Mouse (Mus musculus): ENCODE data around the gene Bdh2. TPM values are rescaled to one million over a fixed set of nuclear protein-coding genes. Genes with fewer than 3 reads are reported as not detected.

The Bdh2 gene
- polyA plus RNA-seq, 1 experiment from 2014 or later, result 4.7 TPM

GRCm38 (mm10) chr3:135327601-135328000 is 46.6 kb downstream of the Bdh2 start:
- DNase-seq (no peak), ATAC-seq (ENCODE audit: low FRiP score, low TSS enrichment) (no peak)
- no peak overlapping the region for H3K27ac ChIP-seq (replicated peaks; ENCODE audit: low read depth, low read length)
- H3K27me3 ChIP-seq (ENCODE audit: control insufficient read depth, insufficient read depth, low read length), result no peaks in the 10 kb centered on the region
- H3K9me3 ChIP-seq (ENCODE audit: control insufficient read depth, low read length), result no peaks in the 10 kb centered on the region
- no peak overlapping the region for H3K9ac ChIP-seq (replicated peaks; ENCODE audit: low read length)
- H3K4me3 ChIP-seq (replicated peaks; ENCODE audit: low read depth, low read length), result no peak overlapping the region
- 60% methylated on average over 2 of the region's 2 CpGs for WGBS
- no peak overlapping the region for H3K4me2 ChIP-seq (ENCODE audit: low read length)
- no peaks in the 10 kb centered on the region for H3K36me3 ChIP-seq (ENCODE audit: control insufficient read depth, insufficient read depth, low read length)
- 0 out of 2 replicates have a peak, but pooled peaks cover 4% of the 10 kb centered on the region for H3K4me1 ChIP-seq (ENCODE audit: control insufficient read depth, insufficient read depth, low read length)

DNA sequence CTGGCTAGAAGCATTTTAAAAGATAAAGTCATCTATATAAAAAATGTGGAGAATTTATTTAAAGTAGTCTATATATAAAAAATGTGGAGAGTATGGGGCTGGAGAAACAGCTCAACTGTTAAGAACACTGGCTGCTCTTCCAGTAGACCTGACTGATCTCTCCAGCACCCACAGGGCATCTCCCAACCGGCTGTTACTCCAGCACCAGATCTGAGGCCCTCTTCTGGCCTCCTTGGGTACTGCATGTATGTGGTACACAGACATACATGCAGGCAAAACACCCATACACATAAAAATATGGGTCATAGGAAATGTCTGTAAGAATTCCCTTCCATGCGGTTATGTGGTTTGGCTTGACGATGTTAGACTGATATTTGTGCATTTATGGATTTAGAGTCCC is 47.5 kb downstream of the Bdh2 start:
- DNase-seq, result peak; percentile 40
- no peak overlapping the region for H3K9ac ChIP-seq (replicated peaks; ENCODE audit: low read length)
- 0 out of 2 replicates have a peak, but pooled peaks cover 4% of the 10 kb centered on the region for H3K4me1 ChIP-seq (ENCODE audit: control insufficient read depth, insufficient read depth, low read length)
- H3K27ac ChIP-seq (replicated peaks; ENCODE audit: low read depth, low read length), result no peak overlapping the region
- no peaks in the 10 kb centered on the region for H3K9me3 ChIP-seq (ENCODE audit: control insufficient read depth, low read length)
- no peaks in the 10 kb centered on the region for H3K36me3 ChIP-seq (ENCODE audit: control insufficient read depth, insufficient read depth, low read length)
- no peaks in the 10 kb centered on the region for H3K27me3 ChIP-seq (ENCODE audit: control insufficient read depth, insufficient read depth, low read length)
- H3K4me2 ChIP-seq (ENCODE audit: low read length), result no peak overlapping the region
- WGBS, result 49% methylated on average over 3 of the region's 3 CpGs
- no peak overlapping the region for H3K4me3 ChIP-seq (replicated peaks; ENCODE audit: low read depth, low read length)
- ATAC-seq (ENCODE audit: low FRiP score, low TSS enrichment), result no peak

GRCm38 (mm10) chr3:135332691-135333090 is 51.7 kb downstream of the Bdh2 start:
- Histone ChIP-seq H3K4me1 (ENCODE audit: control insufficient read depth, insufficient read depth, low read length) (no peaks in the 10 kb centered on the region), H3K36me3 (ENCODE audit: control insufficient read depth, insufficient read depth, low read length) (no peaks in the 10 kb centered on the region), H3K4me2 (ENCODE audit: low read length) (no peak overlapping the region), H3K9me3 (ENCODE audit: control insufficient read depth, low read length) (no peaks in the 10 kb centered on the region), H3K4me3 (replicated peaks; ENCODE audit: low read depth, low read length) (no peak overlapping the region), H3K9ac (replicated peaks; ENCODE audit: low read length) (no peak overlapping the region), H3K27ac (replicated peaks; ENCODE audit: low read depth, low read length) (no peak overlapping the region), H3K27me3 (ENCODE audit: control insufficient read depth, insufficient read depth, low read length) (no peaks in the 10 kb centered on the region)
- DNase-seq, result no peak
- ATAC-seq (ENCODE audit: low FRiP score, low TSS enrichment), result no peak

GRCm38 (mm10) chr3:135333763-135334162 is 52.7 kb downstream of the Bdh2 start:
- Histone ChIP-seq H3K4me1 (ENCODE audit: control insufficient read depth, insufficient read depth, low read length) (no peaks in the 10 kb centered on the region), H3K36me3 (ENCODE audit: control insufficient read depth, insufficient read depth, low read length) (no peaks in the 10 kb centered on the region), H3K27ac (replicated peaks; ENCODE audit: low read depth, low read length) (no peak overlapping the region), H3K4me2 (ENCODE audit: low read length) (no peak overlapping the region), H3K4me3 (replicated peaks; ENCODE audit: low read depth, low read length) (no peak overlapping the region), H3K9me3 (ENCODE audit: control insufficient read depth, low read length) (no peaks in the 10 kb centered on the region), H3K9ac (replicated peaks; ENCODE audit: low read length) (no peak overlapping the region), H3K27me3 (ENCODE audit: control insufficient read depth, insufficient read depth, low read length) (no peaks in the 10 kb centered on the region)
- DNase-seq, result no peak
- 32% methylated on average over 4 of the region's 4 CpGs for WGBS
- no peak for ATAC-seq (ENCODE audit: low FRiP score, low TSS enrichment)

- 82% methylated on average over 14 of the region's 14 CpGs for WGBS
- H3K27ac ChIP-seq (replicated peaks; ENCODE audit: low read depth, low read length), result no peak within 1 kb of the TSS
- H3K4me2 ChIP-seq (ENCODE audit: low read length), result no peak within 1 kb of the TSS
- ATAC-seq (ENCODE audit: low FRiP score, low TSS enrichment), result no peak
- no peak within 1 kb of the TSS for H3K9ac ChIP-seq (replicated peaks; ENCODE audit: low read length)
- no peak for DNase-seq
- no peaks in the 10 kb centered on the region for H3K27me3 ChIP-seq (ENCODE audit: control insufficient read depth, insufficient read depth, low read length)
- H3K4me1 ChIP-seq (ENCODE audit: control insufficient read depth, insufficient read depth, low read length), result no peaks in the 10 kb centered on the region
- H3K4me3 ChIP-seq (replicated peaks; ENCODE audit: low read depth, low read length), result no peak within 1 kb of the TSS
- no peaks in the 10 kb centered on the region for H3K9me3 ChIP-seq (ENCODE audit: control insufficient read depth, low read length)
- H3K36me3 ChIP-seq (ENCODE audit: control insufficient read depth, insufficient read depth, low read length), result no peaks in the 10 kb centered on the region
These were observed 66.8 kb downstream of the Bdh2 start, which contains the start of gene Slc9b1 for GRCm38 (mm10) chr3:135347739-135348264. TSS of gene Slc9b1 (plus strand) at chr3:135348029.

DNA sequence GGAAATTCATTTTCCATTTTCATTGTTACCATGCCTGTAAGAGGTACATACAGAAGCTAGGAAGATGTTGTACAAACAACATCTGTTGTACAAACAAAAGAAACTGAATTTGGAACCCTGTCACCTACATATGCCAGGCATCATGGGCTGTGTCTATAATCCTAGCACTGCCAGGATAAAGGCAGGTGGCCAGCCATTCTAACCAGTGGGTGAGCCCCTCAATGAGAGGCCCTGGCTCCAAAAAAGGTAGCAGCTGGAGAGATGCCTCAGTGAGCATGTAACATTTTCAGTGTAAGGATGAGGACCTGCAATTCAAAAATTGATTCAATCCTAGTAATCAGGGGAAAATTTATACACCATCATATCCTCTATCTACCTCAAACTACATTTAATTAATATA is 68.0 kb downstream of the Bdh2 start:
- no peaks in the 10 kb centered on the region for H3K9me3 ChIP-seq (ENCODE audit: control insufficient read depth, low read length)
- H3K9ac ChIP-seq (replicated peaks; ENCODE audit: low read length), result no peak overlapping the region
- ATAC-seq (ENCODE audit: low FRiP score, low TSS enrichment), result no peak
- H3K27me3 ChIP-seq (ENCODE audit: control insufficient read depth, insufficient read depth, low read length), result no peaks in the 10 kb centered on the region
- H3K4me1 ChIP-seq (ENCODE audit: control insufficient read depth, insufficient read depth, low read length), result no peaks in the 10 kb centered on the region
- H3K4me3 ChIP-seq (replicated peaks; ENCODE audit: low read depth, low read length), result no peak overlapping the region
- no peak overlapping the region for H3K4me2 ChIP-seq (ENCODE audit: low read length)
- DNase-seq, result no peak
- H3K36me3 ChIP-seq (ENCODE audit: control insufficient read depth, insufficient read depth, low read length), result no peaks in the 10 kb centered on the region
- H3K27ac ChIP-seq (replicated peaks; ENCODE audit: low read depth, low read length), result no peak overlapping the region

DNA sequence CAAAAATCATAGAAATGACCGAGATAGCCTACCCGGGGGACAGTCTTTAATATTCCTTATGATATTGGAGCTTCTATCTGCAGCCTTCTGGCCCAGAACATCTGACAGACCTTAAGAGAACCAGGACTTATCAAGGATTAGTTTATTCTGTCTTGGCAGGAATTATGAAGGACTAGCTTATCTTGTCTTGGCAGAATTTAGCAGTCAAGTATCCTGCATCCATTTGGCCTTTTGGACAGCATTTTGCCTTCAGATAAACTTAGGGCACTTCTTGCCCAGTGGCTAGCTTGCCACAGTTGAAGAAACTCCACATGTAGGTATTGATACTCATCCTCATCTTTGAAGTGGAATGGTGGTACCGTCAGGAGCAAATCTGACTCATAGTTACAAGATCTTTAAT is 70.8 kb downstream of the Bdh2 start:
- WGBS, result 91% methylated on average over 3 of the region's 3 CpGs
- no peak for ATAC-seq (ENCODE audit: low FRiP score, low TSS enrichment)
- H3K4me1 ChIP-seq (ENCODE audit: control insufficient read depth, insufficient read depth, low read length), result no peaks in the 10 kb centered on the region

More for the DNA sequence above, 70.8 kb downstream of the Bdh2 start:
- H3K4me3 ChIP-seq (replicated peaks; ENCODE audit: low read depth, low read length), result no peak overlapping the region
- H3K9ac ChIP-seq (replicated peaks; ENCODE audit: low read length), result no peak overlapping the region
- H3K4me2 ChIP-seq (ENCODE audit: low read length), result no peak overlapping the region
- H3K27me3 ChIP-seq (ENCODE audit: control insufficient read depth, insufficient read depth, low read length), result no peaks in the 10 kb centered on the region
- no peak overlapping the region for H3K27ac ChIP-seq (replicated peaks; ENCODE audit: low read depth, low read length)
- DNase-seq, result no peak
- no peaks in the 10 kb centered on the region for H3K36me3 ChIP-seq (ENCODE audit: control insufficient read depth, insufficient read depth, low read length)
- no peaks in the 10 kb centered on the region for H3K9me3 ChIP-seq (ENCODE audit: control insufficient read depth, low read length)

Other genes starting within 250 kb of the Bdh2 start
- gene Cenpe, start 68.7 kb upstream of the Bdh2 start, polyA plus RNA-seq (2014; fragmentation: Nextera tagmentation; extraction: Ambion mirVana), result 4.5 and 7.9 TPM in 2 replicates
- 1.0 and 1.8 TPM in 2 replicates for gene Slc9b2, start 26.5 kb downstream of the Bdh2 start, polyA plus RNA-seq (2014; fragmentation: Nextera tagmentation; extraction: Ambion mirVana)
- 0.82 TPM in 1 of 2 replicates, not detected in the other for gene Slc9b1, start 66.8 kb downstream of the Bdh2 start, polyA plus RNA-seq (2014; fragmentation: Nextera tagmentation; extraction: Ambion mirVana)
- 55.2 and 67.0 TPM in 2 replicates for gene Cisd2, start 142.7 kb downstream of the Bdh2 start, polyA plus RNA-seq (2014; fragmentation: Nextera tagmentation; extraction: Ambion mirVana)
- 337 and 443 TPM in 2 replicates for gene Ube2d3, start 156.9 kb downstream of the Bdh2 start, polyA plus RNA-seq (2014; fragmentation: Nextera tagmentation; extraction: Ambion mirVana)
- gene Manba, start 204.4 kb downstream of the Bdh2 start, polyA plus RNA-seq (2014; fragmentation: Nextera tagmentation; extraction: Ambion mirVana), result 4.3 and 5.9 TPM in 2 replicates